Mouse (Mus musculus): ENCODE measurements around the gene Tchp.

Gene Tchp

DNA sequence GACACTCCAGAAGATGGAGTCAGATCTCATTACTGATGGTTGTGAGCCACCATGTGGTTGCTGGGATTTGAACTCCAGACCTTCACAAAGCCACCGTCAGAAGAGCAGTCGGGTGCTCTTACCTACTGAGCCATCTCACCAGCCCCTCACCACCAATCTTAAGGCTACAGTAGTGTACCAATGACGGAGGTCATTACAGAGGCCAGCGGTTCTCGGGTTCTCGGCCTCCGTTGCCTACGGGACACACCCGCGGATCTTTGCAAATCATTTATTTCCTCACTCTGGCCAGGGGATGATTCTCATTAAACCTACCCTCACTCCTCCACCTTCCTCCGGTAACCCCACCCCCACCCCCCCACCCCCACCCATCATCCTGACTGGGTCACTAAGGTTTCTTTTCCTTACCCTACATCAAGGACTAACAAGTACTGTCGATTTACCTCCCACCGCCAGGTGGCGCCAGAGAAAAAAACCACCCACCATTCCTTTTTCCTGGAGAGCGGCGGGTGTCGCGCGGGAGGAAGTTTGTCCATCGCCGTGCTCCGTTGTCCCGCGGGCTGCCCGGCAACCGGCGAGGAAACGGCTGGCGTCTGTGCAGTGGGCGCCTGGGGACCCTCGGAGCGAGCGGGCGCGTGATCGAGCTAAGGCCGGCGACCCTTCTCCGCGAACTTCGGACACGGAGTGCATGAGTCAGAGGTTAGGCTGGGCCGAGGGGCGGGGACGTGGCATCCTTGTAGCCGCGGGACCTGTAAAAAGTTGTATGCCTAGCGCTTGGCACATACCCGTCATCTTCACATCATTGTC is at the start of gene Tchp:
Tchp (plus strand) TSS at position 496 of the 804 bp plus-strand sequence.
- peak; percentile 83 for DNase-seq (ENCODE audit: low read depth, low spot score)

- DNase-seq (ENCODE audit: low read depth, low spot score), result no peak
These were observed 49.3 kb upstream of the Tchp start, which contains the start of gene Trpv4 for GRCm38 (mm10) chr5:114658255-114658654. Trpv4 (minus strand) TSS chr5:114658421.

- no peak for DNase-seq (ENCODE audit: low read depth, low spot score)
These were observed 46.5 kb upstream of the Tchp start for GRCm38 (mm10) chr5:114661029-114661428.

DNA sequence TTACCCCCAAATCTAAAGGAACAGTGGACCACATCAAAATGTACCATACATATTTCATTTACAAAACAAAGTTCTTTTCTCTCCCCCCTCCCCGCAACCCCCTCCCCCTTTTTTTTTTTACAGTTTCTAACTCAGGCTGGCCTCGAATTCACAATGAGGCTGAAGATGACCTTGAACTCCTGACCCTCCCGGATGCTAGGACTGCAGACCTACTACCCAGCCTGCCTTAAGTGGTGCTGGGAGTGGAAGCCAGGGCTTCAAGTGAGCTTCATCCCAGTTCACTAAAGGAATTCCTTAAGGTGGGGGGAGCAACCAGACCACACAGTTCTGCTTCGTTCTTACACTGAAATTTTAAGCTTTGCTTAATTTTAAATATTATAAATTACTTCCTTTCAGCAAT is 43.4 kb upstream of the Tchp start:
- DNase-seq (ENCODE audit: low read depth, low spot score), result no peak

DNA sequence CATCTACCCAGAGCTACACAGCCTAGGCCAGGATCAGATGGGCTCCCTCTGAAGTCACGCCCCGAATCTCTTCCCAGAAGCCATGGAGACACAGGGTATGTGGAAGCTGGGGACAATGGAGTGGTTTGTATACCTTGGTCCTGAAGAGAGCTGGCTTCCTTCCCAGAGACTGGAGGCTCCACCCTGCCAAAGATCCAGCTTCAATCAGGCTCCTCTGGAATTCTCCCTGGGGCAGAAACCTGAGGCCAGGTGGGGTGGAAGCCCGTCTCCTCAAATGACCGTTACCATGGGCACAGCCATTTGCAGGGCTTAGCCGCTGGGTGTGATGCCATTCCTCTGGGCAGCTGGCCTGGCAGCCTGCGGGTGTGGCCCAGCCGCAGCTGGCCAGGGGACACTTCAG is 42.8 kb upstream of the Tchp start:
- DNase-seq (ENCODE audit: low read depth, low spot score), result no peak

GRCm38 (mm10) chr5:114666659-114667058 is 40.9 kb upstream of the Tchp start:
- DNase-seq (ENCODE audit: low read depth, low spot score), result no peak

GRCm38 (mm10) chr5:114667228-114667856 is 40.2 kb upstream of the Tchp start:
- DNase-seq (ENCODE audit: low read depth, low spot score), result peak; percentile 84

- no peak for DNase-seq (ENCODE audit: low read depth, low spot score)
These were observed 38.5 kb upstream of the Tchp start for GRCm38 (mm10) chr5:114669014-114669413.

DNA sequence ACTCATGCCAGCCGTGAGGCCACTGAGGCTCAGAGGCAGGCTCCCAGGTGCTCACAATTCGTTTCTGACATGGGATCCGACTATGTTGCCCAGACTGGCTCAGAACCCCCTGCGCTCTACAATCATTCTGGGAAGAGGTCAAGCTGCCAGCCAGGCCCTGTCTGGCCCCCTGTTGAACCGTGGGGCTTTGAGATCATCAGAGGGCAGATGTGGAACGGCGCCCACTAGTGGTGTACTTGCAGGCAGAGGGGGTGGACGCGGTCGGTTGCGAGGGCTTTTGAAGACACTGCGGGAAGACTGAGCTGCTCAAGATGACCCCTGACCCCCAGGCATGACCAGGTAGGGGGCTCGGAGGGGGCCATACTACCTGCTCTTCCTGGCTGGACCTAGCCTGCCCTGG is 34.4 kb upstream of the Tchp start:
- no peak for DNase-seq (ENCODE audit: low read depth, low spot score)

- no peak for DNase-seq (ENCODE audit: low read depth, low spot score)
These were observed 33.0 kb upstream of the Tchp start for GRCm38 (mm10) chr5:114674594-114674993.

- no peak for DNase-seq (ENCODE audit: low read depth, low spot score)
These were observed 27.5 kb upstream of the Tchp start for GRCm38 (mm10) chr5:114679841-114680591.

DNA sequence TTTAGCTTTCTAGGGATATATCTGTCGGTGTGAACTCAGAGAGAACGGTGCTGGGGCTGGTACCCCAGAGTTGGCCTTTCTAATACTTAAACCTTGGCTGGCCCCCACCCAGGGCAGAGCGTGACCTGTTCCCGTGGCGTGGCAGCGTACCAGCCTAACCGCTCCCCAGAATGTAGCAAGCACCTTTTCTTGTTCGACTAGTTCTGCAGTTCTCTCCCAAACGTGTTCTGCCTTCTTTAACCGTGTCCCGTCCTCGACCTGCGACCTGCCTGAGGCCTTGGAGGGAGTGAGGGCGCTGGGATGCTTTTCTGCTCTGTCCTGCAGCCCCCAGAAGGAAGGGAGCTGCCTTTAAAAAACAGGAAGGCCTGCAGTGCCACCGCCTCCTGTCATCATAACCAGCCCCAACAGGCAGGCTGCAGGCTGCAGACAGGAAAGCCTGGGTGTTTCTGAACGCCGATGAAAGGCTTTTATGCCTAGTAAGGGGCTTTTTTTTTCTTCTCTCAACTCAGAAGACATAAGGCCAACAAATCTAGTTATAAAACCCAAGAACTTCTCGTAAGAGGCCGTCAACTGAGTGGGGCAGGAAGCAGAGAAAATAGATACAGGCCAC is 26.8 kb upstream of the Tchp start:
- DNase-seq (ENCODE audit: low read depth, low spot score), result no peak

DNA sequence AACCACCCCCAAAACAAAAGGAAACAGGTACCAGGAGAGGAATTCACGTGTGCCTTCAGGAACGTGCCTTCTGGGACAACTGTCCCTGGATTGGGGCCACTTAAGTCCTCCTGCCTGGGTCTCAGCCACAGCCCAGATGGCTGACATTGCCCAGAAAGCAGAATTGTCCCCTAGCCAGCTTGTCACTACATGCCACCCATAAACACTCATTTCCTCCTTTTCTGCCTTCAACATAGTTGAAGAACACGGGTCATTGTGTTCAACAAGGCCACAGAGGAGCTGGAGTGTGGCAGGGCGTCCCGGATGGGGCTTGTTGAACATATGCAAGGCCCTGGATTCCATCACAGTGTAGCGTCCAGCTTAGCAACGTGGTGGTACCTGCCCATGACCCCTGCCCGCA is 25.8 kb upstream of the Tchp start:
- no peak for DNase-seq (ENCODE audit: low read depth, low spot score)

GRCm38 (mm10) chr5:114685986-114686385 is 21.6 kb upstream of the Tchp start:
- no peak for DNase-seq (ENCODE audit: low read depth, low spot score)

DNA sequence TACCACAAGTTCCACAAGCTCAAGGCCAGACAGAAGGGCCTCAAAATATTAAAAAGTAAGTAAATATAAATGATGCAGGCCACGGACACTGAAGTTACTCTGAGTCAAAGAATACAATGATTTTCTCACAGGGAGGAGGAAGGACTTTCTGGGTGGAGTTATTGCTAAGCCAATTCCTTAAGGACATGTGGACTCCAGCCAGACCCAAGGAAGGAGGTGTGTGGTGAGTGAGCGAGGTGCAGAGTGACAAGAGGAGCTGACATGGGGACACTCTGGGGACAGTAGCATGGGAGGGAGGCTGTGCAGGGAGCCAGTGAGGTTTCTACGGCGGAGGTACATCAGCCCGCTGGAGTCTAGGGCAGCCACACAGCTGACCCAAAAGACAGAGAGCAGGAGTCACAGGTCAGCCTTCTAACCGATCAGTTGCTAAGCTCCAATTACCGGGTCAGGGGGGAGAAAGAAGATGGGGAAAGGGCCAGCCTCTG is 20.8 kb upstream of the Tchp start:
- DNase-seq (ENCODE audit: low read depth, low spot score), result no peak

GRCm38 (mm10) chr5:114687901-114688300 is 19.7 kb upstream of the Tchp start:
- no peak for DNase-seq (ENCODE audit: low read depth, low spot score)

DNA sequence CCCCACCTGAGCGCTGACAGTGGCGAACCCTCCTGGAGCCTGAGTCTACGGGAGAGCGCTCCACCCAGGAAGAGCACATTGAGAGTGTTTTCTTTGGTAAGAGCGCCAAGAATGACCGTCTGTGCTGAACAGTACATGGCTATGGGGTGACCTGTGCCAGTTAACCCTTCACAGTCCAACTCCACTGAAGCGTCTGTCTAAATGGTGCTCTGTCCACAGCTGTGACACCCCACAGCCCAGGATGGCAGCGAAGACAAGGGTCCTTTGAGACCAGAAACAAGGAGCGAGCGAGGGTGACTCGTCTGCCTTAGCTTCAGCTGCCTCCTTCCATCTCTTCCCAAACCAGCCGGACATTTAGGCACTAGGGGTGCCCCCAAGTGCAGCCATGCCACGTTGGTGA is 18.9 kb upstream of the Tchp start:
- DNase-seq (ENCODE audit: low read depth, low spot score), result no peak

GRCm38 (mm10) chr5:114689700-114690366 is 17.7 kb upstream of the Tchp start:
- no peak for DNase-seq (ENCODE audit: low read depth, low spot score)

- peak; percentile 79 for DNase-seq (ENCODE audit: low read depth, low spot score)
These were observed 16.7 kb upstream of the Tchp start, which contains the start of gene Gltp for GRCm38 (mm10) chr5:114690633-114691567. Gltp (minus strand) TSS chr5:114690984.

GRCm38 (mm10) chr5:114695775-114696174 is 11.8 kb upstream of the Tchp start:
- DNase-seq (ENCODE audit: low read depth, low spot score), result no peak
